Mouse (Mus musculus): ENCODE data around the gene Edn2.

GRCm38 (mm10) chr4:120194965-120195364 is 34.0 kb downstream of the Edn2 start:
- TF ChIP-seq POLR2A (IDR thresholded peaks at IDR 0.05; ENCODE audit: borderline replicate concordance, extremely low read depth, low read depth, low read length), result no peak
- no peak for TF ChIP-seq CTCF (IDR thresholded peaks at IDR 0.05; ENCODE audit: insufficient read depth, low read length)
